Mouse (Mus musculus) embryonic facial prominence, embryonic 11.5 days (tissue): ENCODE measurements around the gene Ank3. TPM values are rescaled to one million over a fixed set of nuclear protein-coding genes. Genes with fewer than 3 reads are reported as not detected.

Experiments used
- ATAC-seq: fragments of 200-750 bp; cut with Nextera tagmentation; replicated peaks from 2 replicates; pipeline ENCODE4 v1.8.0; 2017; ENCODE audit warnings: low read depth; ENCODE audit not compliant: insufficient number of reproducible peaks, low FRiP score, low TSS enrichment
- DNase-seq: peaks from one replicate; pipeline ENCODE4 v3.0.0-alpha.2; 2015; ENCODE audit warnings: low spot score
- H3K27ac ChIP-seq: fragments of 300-500 bp; sonication (generic); replicated peaks from 2 replicates; pipeline ENCODE4 v1.5.1; 2014; ENCODE audit warnings: mild to moderate bottlenecking, low read depth, low read length, control low read depth
- H3K27me3 ChIP-seq: fragments of 300-500 bp; sonication (generic); 2 replicates; pipeline ENCODE4 v1.6.1; 2014; ENCODE audit warnings: mild to moderate bottlenecking, low read length, moderate library complexity, mixed read lengths; ENCODE audit not compliant: control insufficient read depth, insufficient read depth
- H3K36me3 ChIP-seq: fragments of 300-500 bp; sonication (generic); replicated peaks from 2 replicates; pipeline ENCODE4 v1.6.1; 2014; ENCODE audit warnings: low read depth, mild to moderate bottlenecking, low read length, moderate library complexity, mixed read lengths; ENCODE audit not compliant: control insufficient read depth, insufficient read depth
- H3K4me1 ChIP-seq: fragments of 300-500 bp; sonication (generic); 2 replicates; pipeline ENCODE4 v1.6.1; 2014; ENCODE audit warnings: low read length, mixed read lengths; ENCODE audit not compliant: control insufficient read depth, insufficient read depth
- H3K4me2 ChIP-seq: fragments of 300-500 bp; sonication (generic); 2 replicates; pipeline ENCODE4 v1.6.1; 2014; ENCODE audit warnings: low read depth, mild to moderate bottlenecking, control low read depth, low read length, moderate library complexity
- H3K4me3 ChIP-seq: fragments of 300-500 bp; sonication (generic); 2 replicates; pipeline ENCODE4 v1.5.1; 2014; ENCODE audit warnings: low read depth, low read length, control low read depth
- H3K9ac ChIP-seq: fragments of 300-500 bp; sonication (generic); replicated peaks from 2 replicates; pipeline ENCODE4 v1.6.1; 2014; ENCODE audit warnings: mild to moderate bottlenecking, control low read depth, low read length
- H3K9me3 ChIP-seq: fragments of 300-500 bp; sonication (generic); replicated peaks from 2 replicates; pipeline ENCODE4 v1.6.1; 2016; ENCODE audit warnings: mild to moderate bottlenecking, low read length, inconsistent platforms, mixed read lengths; ENCODE audit not compliant: control insufficient read depth
- WGBS: fragments of 180-500 bp; shearing (Covaris S2); extraction: QIAGEN DNeasy Blood & Tissue Kit; methylation state at CpG from one replicate; pipeline ENCODE4 v1.1.7; 2014; 5-methylcytosine and 5-hydroxymethylcytosine counted together
- polyA plus RNA-seq: library from polyadenylated mRNA; unstranded; fragments of >200 nt; fragmentation: Nextera tagmentation; extraction: Ambion mirVana; gene quantifications from 2 replicates; pipeline ENCODE4 v1.2.1, GENCODE M21; 2014

Gene Ank3
- polyA plus RNA-seq, 1 experiment from 2014 or later: 32.5 TPM

- DNase-seq: no peak
- no peak for ATAC-seq
- Histone ChIP-seq H3K9ac (no peak overlapping the region), H3K9me3 (no peaks in the 10 kb centered on the region), H3K4me1 (no peaks in the 10 kb centered on the region), H3K27me3 (no peaks in the 10 kb centered on the region), H3K4me3 (no peak overlapping the region), H3K27ac (no peak overlapping the region), H3K36me3 (no peaks in the 10 kb centered on the region), H3K4me2 (no peak overlapping the region)
- 89% methylated on average over 7 of the region's 7 CpGs for WGBS
Measured at GRCm38 (mm10) chr10:70049771-70050170, 651.2 kb downstream of the Ank3 start.

GRCm38 (mm10) chr10:70055291-70055690 lies 656.7 kb downstream of the Ank3 start:
- no peak for ATAC-seq
- WGBS: 80% methylated on average over 2 of the region's 2 CpGs
- no peak overlapping the region for H3K27ac ChIP-seq

GRCm38 (mm10) chr10:70057064-70057463 lies 658.5 kb downstream of the Ank3 start:
- ATAC-seq (no peak), DNase-seq (no peak)
- H3K9me3 ChIP-seq: no peaks in the 10 kb centered on the region
- no peaks in the 10 kb centered on the region for H3K27me3 ChIP-seq
- no peak overlapping the region for H3K27ac ChIP-seq
- WGBS: 83% methylated on average over 3 of the region's 3 CpGs
- H3K9ac ChIP-seq: no peak overlapping the region
- H3K4me3 ChIP-seq: no peak overlapping the region
- H3K4me1 ChIP-seq: no peaks in the 10 kb centered on the region
- H3K36me3 ChIP-seq: no peaks in the 10 kb centered on the region
- H3K4me2 ChIP-seq: no peak overlapping the region

More at GRCm38 (mm10) chr10:70055291-70055690, 656.7 kb downstream of the Ank3 start:
- Histone ChIP-seq H3K27me3 (no peaks in the 10 kb centered on the region), H3K4me1 (no peaks in the 10 kb centered on the region), H3K4me2 (no peak overlapping the region), H3K4me3 (no peak overlapping the region), H3K9ac (no peak overlapping the region), H3K36me3 (no peaks in the 10 kb centered on the region), H3K9me3 (no peaks in the 10 kb centered on the region)
- no peak for DNase-seq

- H3K36me3 ChIP-seq: no peaks in the 10 kb centered on the region
- H3K9me3 ChIP-seq: no peaks in the 10 kb centered on the region
- ATAC-seq: no peak
- H3K27ac ChIP-seq: no peak overlapping the region
- H3K9ac ChIP-seq: no peak overlapping the region
- DNase-seq: no peak
- H3K27me3 ChIP-seq: no peaks in the 10 kb centered on the region
- WGBS: 75% methylated on average over 19 of the region's 19 CpGs
- no peak overlapping the region for H3K4me2 ChIP-seq
- no peaks in the 10 kb centered on the region for H3K4me1 ChIP-seq
- H3K4me3 ChIP-seq: no peak overlapping the region
Measured at GRCm38 (mm10) chr10:70060021-70060688, 661.6 kb downstream of the Ank3 start.

GRCm38 (mm10) chr10:70060689-70061081 lies 662.1 kb downstream of the Ank3 start:
- Histone ChIP-seq H3K4me2 (no peak overlapping the region), H3K4me3 (no peak overlapping the region), H3K36me3 (no peaks in the 10 kb centered on the region), H3K4me1 (no peaks in the 10 kb centered on the region), H3K9ac (no peak overlapping the region), H3K27ac (no peak overlapping the region), H3K27me3 (no peaks in the 10 kb centered on the region), H3K9me3 (no peaks in the 10 kb centered on the region)
- WGBS: 48% methylated on average over 10 of the region's 10 CpGs
- ATAC-seq: 0 out of 2 replicates have a peak, but pooled peaks have one; percentile 29
- DNase-seq: no peak

- H3K27ac ChIP-seq: no peak overlapping the region
- H3K4me2 ChIP-seq: no peak overlapping the region
- H3K36me3 ChIP-seq: no peaks in the 10 kb centered on the region
- no peak overlapping the region for H3K4me3 ChIP-seq
- H3K27me3 ChIP-seq: no peaks in the 10 kb centered on the region
- H3K4me1 ChIP-seq: no peaks in the 10 kb centered on the region
- WGBS: 91% methylated on average over 6 of the region's 6 CpGs
- DNase-seq (no peak), ATAC-seq (no peak)
- no peaks in the 10 kb centered on the region for H3K9me3 ChIP-seq
- H3K9ac ChIP-seq: no peak overlapping the region
Measured at GRCm38 (mm10) chr10:70063881-70064555, 665.4 kb downstream of the Ank3 start.

- Histone ChIP-seq H3K4me2 (no peak overlapping the region), H3K4me3 (no peak overlapping the region), H3K9me3 (no peaks in the 10 kb centered on the region), H3K27me3 (no peaks in the 10 kb centered on the region), H3K27ac (no peak overlapping the region), H3K36me3 (no peaks in the 10 kb centered on the region), H3K9ac (no peak overlapping the region), H3K4me1 (no peaks in the 10 kb centered on the region)
- ATAC-seq: no peak
- 71% methylated on average over 3 of the region's 3 CpGs for WGBS
- DNase-seq: no peak
Measured at GRCm38 (mm10) chr10:70065191-70065590, 666.6 kb downstream of the Ank3 start.

GRCm38 (mm10) chr10:70066497-70067168 lies 668.1 kb downstream of the Ank3 start:
- H3K27ac ChIP-seq: no peak overlapping the region
- H3K4me1 ChIP-seq: no peaks in the 10 kb centered on the region
- H3K36me3 ChIP-seq: no peaks in the 10 kb centered on the region
- no peak overlapping the region for H3K4me2 ChIP-seq
- no peaks in the 10 kb centered on the region for H3K9me3 ChIP-seq
- no peak for ATAC-seq
- no peak overlapping the region for H3K9ac ChIP-seq
- no peak overlapping the region for H3K4me3 ChIP-seq
- DNase-seq: no peak
- 73% methylated on average over 8 of the region's 8 CpGs for WGBS
- no peaks in the 10 kb centered on the region for H3K27me3 ChIP-seq
